Mouse (Mus musculus): Measurements from ENCODE around the gene Abcc5. TPM values are rescaled to one million over a fixed set of nuclear protein-coding genes. Genes with fewer than 3 reads are reported as not detected.
"Not testable (repeated sequence)": the region's sequence is repeated elsewhere in the genome, so short reads cannot be mapped to it uniquely, and the experiment has no call there.

Gene Abcc5
- total RNA-seq (2021) = 10 to 100 TPM; 56.2 to 58.6 TPM

- DNase-seq = peak; percentile 93
These were observed at the start of gene Abcc5 for GRCm38 (mm10) chr16:20425855-20426598. Gene Abcc5 (minus strand): TSS chr16:20426394.

DNA sequence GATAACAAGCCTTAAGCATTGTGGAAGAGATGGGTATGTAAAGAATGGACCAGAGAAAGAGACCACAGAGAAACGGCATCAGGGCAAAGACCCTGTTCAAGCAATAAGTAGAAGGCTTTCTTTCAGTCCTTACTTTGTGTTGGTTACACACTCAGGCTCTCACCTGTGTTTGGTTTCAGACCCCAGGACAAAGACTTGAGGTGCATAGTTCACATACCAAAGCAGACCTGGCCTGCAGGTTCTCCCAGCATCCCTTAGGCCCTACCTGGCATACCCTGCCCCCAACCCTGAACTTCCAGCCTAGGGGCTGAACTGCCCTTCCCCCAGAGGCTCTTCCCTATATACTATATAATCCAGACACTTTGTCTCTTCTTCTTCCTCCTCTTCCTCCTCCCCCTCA lies 49.1 kb upstream of the Abcc5 start:
- DNase-seq = no peak

DNA sequence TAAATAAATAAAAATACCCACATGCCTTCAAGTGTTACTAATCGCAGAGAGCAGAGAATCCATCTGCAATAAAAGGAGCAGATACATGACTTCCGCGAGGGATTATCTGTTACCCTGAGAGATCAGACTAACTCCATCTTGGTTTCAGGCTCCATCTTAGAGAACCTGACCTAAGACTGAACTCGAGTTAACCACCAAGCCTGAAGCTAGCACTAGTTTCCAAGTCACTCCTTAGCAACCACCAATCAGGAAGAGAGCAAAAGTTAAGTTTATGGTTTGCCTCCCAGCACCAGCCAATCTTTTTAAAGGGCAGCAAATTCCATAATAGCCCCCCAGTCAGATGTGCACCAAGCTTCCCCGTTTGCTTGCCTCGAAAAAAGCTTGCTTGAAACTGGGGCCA lies 48.6 kb upstream of the Abcc5 start:
- no peak for DNase-seq

GRCm38 (mm10) chr16:20474211-20474610 lies 48.0 kb upstream of the Abcc5 start:
- DNase-seq = no peak

GRCm38 (mm10) chr16:20473748-20474147 lies 47.6 kb upstream of the Abcc5 start:
- DNase-seq = no peak

DNA sequence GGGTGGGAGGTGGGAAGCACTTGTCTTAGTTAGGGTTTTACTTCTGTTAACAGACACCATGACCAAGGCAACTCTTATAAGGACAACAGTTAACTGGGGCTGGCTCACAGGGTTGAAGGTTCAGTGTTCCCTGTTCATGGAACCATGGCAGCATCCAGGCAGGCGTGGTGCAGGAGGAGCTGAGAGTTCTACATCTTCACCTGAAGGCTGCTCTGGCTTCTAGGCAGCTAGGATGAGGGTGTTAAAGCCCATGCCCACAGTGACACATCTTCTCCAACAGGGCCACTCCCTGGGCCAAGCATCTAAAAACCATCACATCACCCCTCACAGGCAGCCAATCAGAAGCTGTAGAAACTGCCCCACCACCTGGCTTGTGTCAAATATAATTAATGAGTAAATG lies 45.5 kb upstream of the Abcc5 start:
- DNase-seq = no peak

GRCm38 (mm10) chr16:20470981-20471380 lies 44.8 kb upstream of the Abcc5 start:
- no peak for DNase-seq

DNA sequence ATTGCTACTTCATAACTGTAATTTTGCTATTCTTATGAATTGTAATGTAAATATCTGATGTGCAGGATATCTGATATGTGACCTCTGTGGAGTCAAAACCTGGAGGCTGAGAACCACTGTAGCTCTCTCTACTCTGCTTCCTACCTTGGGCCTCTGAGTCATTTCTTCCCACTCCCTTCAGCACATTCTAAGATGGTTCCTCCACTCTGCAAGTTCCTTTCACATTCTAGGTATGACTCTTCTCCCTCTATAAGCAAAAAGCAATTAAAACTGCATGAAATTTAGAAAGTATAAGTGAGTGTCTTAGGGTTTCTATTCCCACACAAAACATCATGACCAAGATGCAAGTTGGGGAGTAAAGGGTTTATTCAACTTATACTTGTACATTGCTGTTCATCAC lies 38.5 kb upstream of the Abcc5 start:
- no peak for DNase-seq

- DNase-seq = not testable (repeated sequence)
These were observed 32.5 kb upstream of the Abcc5 start for GRCm38 (mm10) chr16:20458736-20459135.

- DNase-seq = no peak
These were observed 29.9 kb upstream of the Abcc5 start for GRCm38 (mm10) chr16:20456106-20456505.

DNA sequence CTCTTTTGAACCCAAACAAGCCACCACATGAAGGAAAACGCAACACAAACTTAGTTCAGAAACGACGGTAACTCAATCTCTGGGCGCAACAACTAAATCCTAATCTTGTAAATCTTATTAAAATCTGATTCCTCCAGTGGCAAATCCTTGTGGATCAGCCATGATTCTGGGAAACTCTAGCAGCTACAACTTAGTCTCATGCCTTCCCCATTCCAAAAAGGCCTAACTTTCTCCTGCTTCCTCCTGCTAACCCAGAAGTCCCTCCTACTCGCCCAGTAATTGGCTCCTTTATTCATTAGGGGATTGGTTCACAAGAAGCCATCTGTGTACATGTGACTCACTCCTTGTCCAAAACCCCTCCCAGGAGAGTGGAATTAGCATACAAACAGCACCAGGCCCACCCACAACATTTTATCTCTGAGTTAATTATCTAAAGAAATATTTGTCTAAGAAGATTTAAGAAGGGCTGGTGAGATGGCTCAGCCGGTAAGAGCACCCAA lies 28.0 kb upstream of the Abcc5 start:
- no peak for DNase-seq

DNA sequence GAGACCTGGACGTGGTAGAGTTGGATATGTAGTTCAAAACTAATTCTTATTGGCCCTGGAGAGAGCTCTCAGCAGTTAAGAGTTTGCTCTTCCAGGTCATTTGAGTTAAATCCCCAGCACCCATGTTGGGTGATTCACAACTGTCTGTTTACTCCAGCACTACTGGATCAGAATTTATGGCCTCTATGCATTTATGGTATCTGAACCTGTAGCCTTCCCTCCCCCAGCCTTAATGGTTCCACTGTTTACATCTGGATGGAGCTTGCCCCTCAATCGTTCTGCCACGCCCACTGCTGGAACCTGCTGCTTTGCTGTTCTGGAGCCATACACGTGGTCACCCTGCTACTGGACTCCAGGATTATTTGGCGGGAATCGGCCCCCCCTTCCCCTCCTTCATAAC lies 25.6 kb upstream of the Abcc5 start:
- DNase-seq = no peak

GRCm38 (mm10) chr16:20445871-20446270 lies 19.7 kb upstream of the Abcc5 start:
- DNase-seq = no peak

DNA sequence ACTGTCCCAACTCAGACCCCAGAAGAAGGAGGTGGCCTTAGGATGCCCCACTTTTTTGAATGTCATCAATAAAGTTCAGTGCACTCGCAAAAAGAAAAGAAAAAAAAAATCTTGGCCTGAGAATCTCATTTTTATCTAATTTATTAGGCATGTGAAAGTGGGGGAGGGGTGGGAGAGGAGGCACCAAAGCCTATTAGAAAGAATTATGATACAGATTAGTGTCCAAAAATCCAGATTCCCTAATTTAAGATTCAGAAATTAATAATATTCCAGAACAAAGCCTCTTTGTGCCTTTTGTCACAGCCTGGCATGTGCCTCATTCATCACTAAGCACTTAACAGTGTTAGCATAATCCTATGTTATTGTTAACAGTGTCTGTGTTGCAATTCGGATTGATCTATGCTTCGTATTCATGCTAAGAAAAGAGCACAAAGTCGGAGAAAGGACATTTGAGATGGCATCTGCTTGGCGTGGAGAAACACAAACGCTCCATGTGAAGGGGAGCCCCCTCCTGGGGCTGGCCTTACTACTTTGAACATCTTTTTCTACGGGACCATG lies 18.7 kb upstream of the Abcc5 start:
- no peak for DNase-seq

GRCm38 (mm10) chr16:20442871-20443270 lies 16.7 kb upstream of the Abcc5 start:
- no peak for DNase-seq

GRCm38 (mm10) chr16:20438673-20439415 lies 12.7 kb upstream of the Abcc5 start:
- no peak for DNase-seq

GRCm38 (mm10) chr16:20438046-20438445 lies 11.9 kb upstream of the Abcc5 start:
- not testable (repeated sequence) for DNase-seq

DNA sequence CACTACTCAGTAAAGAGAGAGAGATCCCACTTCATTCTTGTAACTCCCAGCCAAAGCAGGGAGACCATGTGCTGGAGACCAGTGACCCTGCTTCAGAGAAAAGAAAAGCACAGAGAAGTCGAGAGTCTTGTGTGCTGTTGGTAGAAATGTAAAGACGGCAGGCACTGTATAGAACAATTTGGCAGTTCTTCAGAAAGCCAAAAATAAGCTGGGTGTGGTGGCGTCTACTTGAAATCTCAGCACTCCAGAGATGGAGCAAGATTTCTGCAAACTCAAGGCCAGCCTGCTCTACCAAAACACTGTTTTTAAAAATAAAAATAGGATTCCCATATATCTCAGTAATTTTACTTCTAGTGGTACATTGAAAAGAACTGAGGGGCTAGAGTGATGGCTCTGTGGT lies 10.1 kb upstream of the Abcc5 start:
- DNase-seq = no peak

GRCm38 (mm10) chr16:20429328-20429727 lies 3.1 kb upstream of the Abcc5 start:
- no peak for DNase-seq

DNA sequence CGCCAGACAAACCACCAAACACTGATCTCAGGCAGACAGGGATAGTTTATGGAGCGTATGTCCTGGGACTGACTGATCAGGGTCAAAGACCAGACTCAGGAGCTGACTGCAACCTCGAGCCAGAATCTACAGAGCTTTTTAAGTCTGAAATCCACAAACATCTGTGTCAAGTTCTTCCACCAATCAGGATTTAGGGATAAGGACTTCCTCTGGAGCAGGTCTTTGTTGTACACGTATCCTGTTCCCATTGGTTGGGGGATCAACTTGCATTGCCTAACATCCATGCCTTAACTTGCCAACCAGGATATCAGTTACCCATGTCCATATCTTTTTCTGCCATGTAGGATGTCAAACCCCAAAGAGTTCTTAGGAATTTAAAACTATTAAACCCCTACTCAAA lies 1.4 kb upstream of the Abcc5 start:
- DNase-seq = no peak

GRCm38 (mm10) chr16:20424719-20425650 lies 1.2 kb downstream of the Abcc5 start:
- DNase-seq = peak; percentile 20

- DNase-seq = no peak
These were observed 1.9 kb downstream of the Abcc5 start for GRCm38 (mm10) chr16:20424226-20424663.

All from heart, postnatal 4 days (tissue).